Mouse (Mus musculus): ENCODE measurements around the gene Rptn.
A peak's percentile ranks its signal among the peaks of the same experiment; 100 is the strongest.
"Not testable (repeated sequence)": the region's sequence is repeated elsewhere in the genome, so short reads cannot be mapped to it uniquely, and the experiment has no call there.

Gene Rptn

GRCm38 (mm10) chr3:93393366-93393765, at the start of gene Rptn:
Gene Rptn (plus strand): TSS chr3:93393699.
- DNase-seq (ENCODE audit: low spot score in 2 of 2), result no peak

- DNase-seq (ENCODE audit: low spot score in 2 of 2), result no peak
Observed at GRCm38 (mm10) chr3:93346896-93347295, 46.6 kb upstream of the Rptn start.

GRCm38 (mm10) chr3:93360045-93360444, 33.5 kb upstream of the Rptn start:
- peak; percentile 8 to 24 for DNase-seq (ENCODE audit: low spot score in 2 of 2)

DNA sequence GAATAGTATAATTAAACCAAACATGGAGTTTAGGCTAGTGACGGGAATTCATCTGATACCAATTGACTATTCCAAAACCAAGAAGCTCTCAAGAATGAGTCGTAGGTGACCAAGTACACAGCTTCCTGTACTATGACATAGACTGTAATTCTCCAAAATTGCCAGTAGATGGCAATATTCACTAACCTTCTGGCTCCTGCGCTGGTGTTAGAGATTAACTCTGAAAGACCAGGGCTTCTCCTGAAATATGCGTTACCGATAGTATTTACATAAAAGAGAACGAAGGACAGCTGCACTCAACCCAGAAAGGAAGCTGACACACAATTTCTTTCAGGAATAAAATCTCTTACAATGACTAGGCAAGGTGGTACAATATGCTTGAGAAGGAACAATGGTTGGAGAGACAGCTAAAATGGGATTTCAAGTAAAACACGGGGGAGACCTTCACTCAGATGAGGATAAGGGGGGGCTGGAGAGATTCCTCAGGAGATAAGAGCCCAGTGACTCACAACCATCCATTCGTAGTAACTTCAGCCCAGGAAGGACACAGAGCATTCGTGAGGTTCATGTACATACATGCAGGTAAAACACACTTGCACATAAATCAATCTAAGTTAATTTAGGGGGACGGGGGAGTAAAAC, 31.4 kb upstream of the Rptn start:
- DNase-seq (ENCODE audit: low spot score in 2 of 2), result no peak

DNA sequence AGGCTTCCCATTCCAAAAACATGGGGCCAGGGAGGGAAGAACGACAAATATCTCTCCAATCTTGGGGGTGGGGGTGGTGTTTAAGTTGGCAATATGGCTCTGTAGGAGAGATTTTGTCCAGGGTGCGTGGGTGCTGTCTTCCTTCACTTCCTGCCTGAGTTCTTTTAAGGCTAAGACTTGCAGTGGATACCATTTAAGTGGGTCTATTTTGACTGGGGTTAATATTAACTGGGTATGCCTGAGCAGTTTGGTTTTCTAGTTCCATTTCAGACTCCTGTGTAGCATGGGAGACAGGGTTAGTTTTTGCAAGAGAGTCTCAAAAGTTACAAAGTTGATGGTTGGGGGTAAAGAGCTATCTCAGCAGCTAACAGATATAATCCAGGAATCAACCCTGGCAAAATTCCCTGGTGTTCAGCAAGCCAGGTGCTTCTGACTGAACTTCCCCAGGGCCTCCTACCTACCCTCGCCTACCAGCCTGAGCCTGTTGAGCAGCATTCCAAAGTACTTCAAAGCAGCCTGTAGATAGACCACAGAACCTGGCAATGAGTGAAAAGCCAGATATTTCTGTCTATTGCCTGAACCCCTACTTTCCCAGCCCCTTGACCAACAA, 26.4 kb upstream of the Rptn start:
- no peak for DNase-seq (ENCODE audit: low spot score in 2 of 2)

DNA sequence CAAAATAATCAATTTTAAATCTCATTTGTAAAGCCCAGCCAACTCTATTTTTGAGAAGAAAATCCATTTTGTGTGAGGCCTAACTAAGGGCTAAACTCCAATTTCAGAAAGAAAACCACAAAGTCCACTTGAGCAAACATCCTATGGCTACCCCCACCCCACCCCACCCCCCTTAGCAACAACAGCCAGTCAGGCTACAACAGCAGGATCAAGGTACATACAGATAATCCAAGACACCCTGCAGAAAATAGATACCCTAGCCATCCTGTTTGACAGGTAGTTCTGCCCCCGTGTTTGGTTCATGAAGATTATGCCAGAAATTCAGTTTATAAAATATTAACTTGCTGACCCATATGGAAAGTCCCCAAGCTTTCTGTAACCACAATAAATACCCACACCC, 25.3 kb upstream of the Rptn start:
- no peak for DNase-seq (ENCODE audit: low spot score in 2 of 2)

- no peak for DNase-seq (ENCODE audit: low spot score in 2 of 2)
Observed at GRCm38 (mm10) chr3:93373416-93373815, 20.1 kb upstream of the Rptn start.

- DNase-seq (ENCODE audit: low spot score in 2 of 2), result no peak
Observed at GRCm38 (mm10) chr3:93375196-93375595, 18.3 kb upstream of the Rptn start.

DNA sequence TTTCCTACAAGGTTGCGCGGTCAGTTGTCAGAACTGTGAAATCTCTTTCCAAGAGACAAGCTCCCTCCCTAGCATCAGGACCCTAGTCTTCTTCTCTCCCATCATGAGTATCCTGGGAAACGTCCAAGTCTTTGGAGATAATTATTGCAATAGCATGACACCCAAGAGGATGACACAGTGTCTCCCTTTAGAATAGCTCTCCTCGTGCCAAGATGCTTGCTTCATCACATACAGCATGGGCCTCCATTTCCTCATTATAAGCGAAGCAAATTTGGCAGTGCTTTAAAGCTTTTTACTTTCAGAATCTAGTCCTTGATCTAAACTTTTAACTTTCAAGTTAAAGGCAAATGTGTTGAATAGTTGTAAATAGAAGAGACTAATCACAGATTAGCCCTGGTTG, 17.9 kb upstream of the Rptn start:
- DNase-seq (ENCODE audit: low spot score in 2 of 2), result no peak

- no peak for DNase-seq (ENCODE audit: low spot score in 2 of 2)
Observed at GRCm38 (mm10) chr3:93378146-93378545, 15.4 kb upstream of the Rptn start.

DNA sequence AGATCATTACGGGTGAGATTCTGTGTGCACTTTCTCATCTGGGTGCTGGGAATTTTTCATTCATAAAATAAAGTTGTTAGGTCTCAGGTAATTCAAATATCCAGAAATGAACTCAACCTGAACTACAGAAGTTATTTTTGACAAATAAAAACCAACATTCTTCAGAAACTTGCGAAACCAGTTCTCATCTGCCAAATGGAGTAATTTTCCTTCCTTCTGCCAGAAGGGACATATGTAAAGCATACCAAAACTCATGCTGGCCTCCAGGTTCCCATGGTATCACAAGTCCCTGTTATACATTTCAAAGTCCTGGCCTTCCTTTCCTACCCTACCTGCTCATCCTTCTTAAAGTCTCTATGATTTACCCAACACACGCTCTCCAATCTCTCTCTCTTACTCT, 10.4 kb downstream of the Rptn start:
- no peak for DNase-seq (ENCODE audit: low spot score in 2 of 2)

DNA sequence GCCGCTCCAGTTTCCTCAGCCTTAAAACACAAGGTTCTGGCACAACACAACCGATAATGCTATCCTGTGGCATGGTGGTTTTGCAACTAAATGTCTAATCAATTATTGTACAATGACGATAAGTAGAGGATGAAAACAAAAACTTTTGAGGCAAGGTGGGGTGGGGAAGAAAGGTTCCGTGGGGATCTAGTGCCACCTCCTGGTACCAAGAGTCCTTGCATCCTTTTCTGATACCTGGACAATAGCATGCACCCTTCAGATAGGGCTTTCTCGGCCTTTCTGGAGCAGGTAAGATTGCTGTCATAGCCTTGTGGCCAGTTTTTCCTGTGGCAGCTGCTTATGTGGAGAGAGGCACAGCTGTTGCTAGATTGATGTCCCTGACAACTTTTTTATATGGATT, 13.5 kb downstream of the Rptn start:
- no peak for DNase-seq (ENCODE audit: low spot score in 2 of 2)

- no peak for DNase-seq (ENCODE audit: low spot score in 2 of 2)
Observed at GRCm38 (mm10) chr3:93411905-93412304, 18.4 kb downstream of the Rptn start.

GRCm38 (mm10) chr3:93431673-93432072, 38.2 kb downstream of the Rptn start:
- DNase-seq (ENCODE audit: low spot score in 2 of 2), result no peak

- DNase-seq (ENCODE audit: low spot score in 2 of 2), result no peak
Observed at GRCm38 (mm10) chr3:93442030-93442429, 48.5 kb downstream of the Rptn start, which contains the start of gene Tchh. Gene Tchh (plus strand): TSS chr3:93442330.

- peak; percentile 2 to 4 for DNase-seq (ENCODE audit: low spot score in 2 of 2)
Observed at GRCm38 (mm10) chr3:93443501-93444101, 50.1 kb downstream of the Rptn start.

DNA sequence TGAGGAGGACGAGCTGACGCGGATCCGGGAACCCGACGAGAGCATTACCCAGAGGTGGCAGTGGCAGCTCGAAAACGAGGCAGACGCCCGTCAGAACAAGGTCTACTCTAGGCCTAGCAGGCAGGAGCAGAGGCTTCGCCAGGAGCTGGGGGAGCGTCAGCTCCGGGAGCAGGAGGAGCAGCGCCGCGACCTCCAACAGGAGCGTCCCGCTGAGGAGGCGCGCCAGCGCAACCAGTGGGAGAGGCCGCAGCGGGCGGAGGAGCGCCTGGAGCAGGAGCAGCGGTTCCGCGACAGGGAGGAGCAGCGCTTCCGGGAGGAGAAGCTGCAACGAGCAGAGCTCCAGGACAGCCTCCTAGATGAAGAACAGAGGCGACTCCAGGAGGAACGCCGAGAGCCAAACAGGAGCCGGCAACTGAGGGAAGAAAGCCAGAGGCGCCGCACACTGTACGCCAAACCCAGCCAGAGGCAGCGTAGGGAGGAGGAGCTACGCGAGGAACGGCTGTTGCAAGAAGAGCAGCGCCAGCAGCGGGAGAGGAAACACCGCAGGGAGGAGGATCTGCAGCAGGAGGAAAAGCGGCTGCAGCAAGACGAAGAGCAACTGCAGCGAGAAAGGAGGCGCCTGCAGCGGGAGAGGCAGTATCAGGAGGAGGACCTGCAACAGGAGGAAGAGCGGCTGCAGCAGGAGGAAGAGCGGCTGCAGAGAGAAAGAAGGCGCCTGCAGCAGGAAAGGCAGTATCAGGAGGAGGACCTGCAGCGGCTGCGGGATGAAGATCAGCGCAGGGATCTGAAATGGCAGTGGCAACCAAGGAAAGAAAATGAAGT, 51.1 kb downstream of the Rptn start:
- DNase-seq (ENCODE audit: low spot score in 2 of 2), result peak; percentile 54

GRCm38 (mm10) chr3:93445165-93445705, 51.7 kb downstream of the Rptn start:
- peak; percentile 7 to 10 for DNase-seq (ENCODE audit: low spot score in 2 of 2)

- peak; percentile 1 for DNase-seq (ENCODE audit: low spot score in 2 of 2)
Observed at GRCm38 (mm10) chr3:93446128-93446755, 52.7 kb downstream of the Rptn start.

- DNase-seq (ENCODE audit: low spot score in 2 of 2), result not testable (repeated sequence)
Observed at GRCm38 (mm10) chr3:93446756-93447137, 53.2 kb downstream of the Rptn start.

GRCm38 (mm10) chr3:93447138-93447841, 53.8 kb downstream of the Rptn start:
- DNase-seq (ENCODE audit: low spot score in 2 of 2), result peak; percentile 64 to 67
